Mouse (Mus musculus) forebrain, embryonic 14.5 days (tissue): ENCODE results near the gene Ptprn2. TPM values are rescaled to one million over a fixed set of nuclear protein-coding genes. Genes with fewer than 3 reads are reported as not detected.
A peak's percentile ranks its signal among the peaks of the same experiment; 100 is the strongest.

ENCODE experiments used
- ATAC-seq: fragments of 200-750 bp; cut with Nextera tagmentation; 2 replicates; pipeline ENCODE4 v1.8.0; 2017; ENCODE audit warnings: mild to moderate bottlenecking, moderate library complexity
- DNase-seq: peaks from one replicate; pipeline ENCODE4 v3.0.0-alpha.2; 2015; ENCODE audit warnings: low spot score
- H3K27ac ChIP-seq: fragments of 300-500 bp; sonication (generic); 2 replicates; pipeline ENCODE4 v1.5.1; 2014; ENCODE audit warnings: low read depth, mild to moderate bottlenecking, control low read depth, low read length, moderate library complexity
- H3K27me3 ChIP-seq: fragments of 300-500 bp; sonication (generic); replicated peaks from 2 replicates; pipeline ENCODE4 v1.6.1; 2014; ENCODE audit warnings: low read length, control low read depth, mixed read lengths; ENCODE audit not compliant: control insufficient read depth, insufficient read depth
- H3K36me3 ChIP-seq: fragments of 300-500 bp; sonication (generic); 2 replicates; pipeline ENCODE4 v1.6.1; 2014; ENCODE audit warnings: low read length, control low read depth; ENCODE audit not compliant: control insufficient read depth, insufficient read depth
- H3K4me1 ChIP-seq: fragments of 300-500 bp; sonication (generic); 2 replicates; pipeline ENCODE4 v1.6.1; 2014; ENCODE audit warnings: antibody characterized with exemption, low read length, control low read depth; ENCODE audit not compliant: control insufficient read depth, insufficient read depth
- H3K4me2 ChIP-seq: fragments of 300-500 bp; sonication (generic); 2 replicates; pipeline ENCODE4 v1.6.1; 2014; ENCODE audit warnings: mild to moderate bottlenecking, control low read depth, low read length
- H3K4me3 ChIP-seq: fragments of 300-500 bp; sonication (generic); 2 replicates; pipeline ENCODE4 v1.5.1; 2014; ENCODE audit warnings: low read depth, low read length, control low read depth
- H3K9ac ChIP-seq: fragments of 300-500 bp; sonication (generic); 2 replicates; pipeline ENCODE4 v1.6.1; 2014; ENCODE audit warnings: mild to moderate bottlenecking, low read length, control low read depth, moderate library complexity
- H3K9me3 ChIP-seq: fragments of 300-500 bp; sonication (generic); replicated peaks from 2 replicates; pipeline ENCODE4 v1.6.1; 2016; ENCODE audit warnings: low read length, control low read depth, mixed read lengths; ENCODE audit not compliant: control insufficient read depth
- WGBS: fragments of 180-500 bp; shearing (Covaris S2); extraction: QIAGEN DNeasy Blood & Tissue Kit; methylation state at CpG from one replicate; pipeline ENCODE4 v1.1.7; 2014; 5-methylcytosine and 5-hydroxymethylcytosine counted together
- polyA plus RNA-seq: library from polyadenylated mRNA; unstranded; fragments of >200 nt; fragmentation: Nextera tagmentation; extraction: Ambion mirVana; gene quantifications from 2 replicates; pipeline ENCODE4 v1.2.1, GENCODE M21; 2014

The Ptprn2 gene
- polyA plus RNA-seq, 1 experiment from 2014 or later: 4.1 TPM

GRCm38 (mm10) chr12:117136472-117137010, 651.0 kb downstream of the Ptprn2 start:
- Histone ChIP-seq H3K4me2 (no peak overlapping the region), H3K4me1 (0 out of 2 replicates have a peak, but pooled peaks cover 3% of the 10 kb centered on the region), H3K4me3 (no peak overlapping the region), H3K9me3 (no peaks in the 10 kb centered on the region), H3K9ac (no peak overlapping the region), H3K36me3 (no peaks in the 10 kb centered on the region), H3K27me3 (no peaks in the 10 kb centered on the region), H3K27ac (no peak overlapping the region)
- no peak for DNase-seq
- 81% methylated on average over 5 of the region's 5 CpGs for WGBS
- ATAC-seq: no peak

GRCm38 (mm10) chr12:117140901-117141300, 655.4 kb downstream of the Ptprn2 start:
- H3K36me3 ChIP-seq: no peaks in the 10 kb centered on the region
- WGBS: 78% methylated on average over 4 of the region's 4 CpGs
- H3K4me3 ChIP-seq: no peak overlapping the region
- ATAC-seq: no peak
- 0 out of 2 replicates have a peak, but pooled peaks cover 3% of the 10 kb centered on the region for H3K4me1 ChIP-seq
- no peak overlapping the region for H3K4me2 ChIP-seq
- DNase-seq: no peak
- no peaks in the 10 kb centered on the region for H3K9me3 ChIP-seq
- H3K9ac ChIP-seq: no peak overlapping the region
- H3K27me3 ChIP-seq: no peaks in the 10 kb centered on the region
- H3K27ac ChIP-seq: no peak overlapping the region

- DNase-seq (no peak), ATAC-seq (no peak)
- Histone ChIP-seq H3K9ac (no peak overlapping the region), H3K4me2 (no peak overlapping the region), H3K36me3 (no peaks in the 10 kb centered on the region), H3K27ac (no peak overlapping the region), H3K27me3 (no peaks in the 10 kb centered on the region), H3K4me1 (0 out of 2 replicates have a peak, but pooled peaks cover 3% of the 10 kb centered on the region), H3K9me3 (no peaks in the 10 kb centered on the region), H3K4me3 (no peak overlapping the region)
- 90% methylated on average over 6 of the region's 6 CpGs for WGBS
Observed at GRCm38 (mm10) chr12:117141394-117141793, 655.9 kb downstream of the Ptprn2 start.

- Histone ChIP-seq H3K9ac (no peak overlapping the region), H3K27ac (no peak overlapping the region), H3K36me3 (no peaks in the 10 kb centered on the region), H3K27me3 (peaks cover 42% of the 10 kb centered on the region), H3K9me3 (no peaks in the 10 kb centered on the region), H3K4me3 (no peak overlapping the region), H3K4me2 (peak overlapping the region; percentile 39), H3K4me1 (peaks cover 24% of the 10 kb centered on the region)
- DNase-seq (no peak), ATAC-seq (no peak)
- 5% methylated on average over 7 of the region's 7 CpGs for WGBS
Observed at GRCm38 (mm10) chr12:117149176-117149575, 663.7 kb downstream of the Ptprn2 start.

- peaks cover 56% of the 10 kb centered on the region for H3K27me3 ChIP-seq
- H3K4me3 ChIP-seq: peak overlapping the region; percentile 29
- peak overlapping the region; percentile 59 for H3K4me2 ChIP-seq
- no peaks in the 10 kb centered on the region for H3K9me3 ChIP-seq
- no peaks in the 10 kb centered on the region for H3K36me3 ChIP-seq
- DNase-seq (no peak), ATAC-seq (peak; percentile 13)
- peak overlapping the region; percentile 96 for H3K27ac ChIP-seq
- peaks cover 24% of the 10 kb centered on the region for H3K4me1 ChIP-seq
- 3% methylated on average over 33 of the region's 33 CpGs for WGBS
- peak overlapping the region; percentile 84 for H3K9ac ChIP-seq
Observed at GRCm38 (mm10) chr12:117150611-117151395, 665.3 kb downstream of the Ptprn2 start.

- Histone ChIP-seq H3K9me3 (no peaks in the 10 kb centered on the region), H3K27me3 (peaks cover 59% of the 10 kb centered on the region), H3K4me2 (peak overlapping the region; percentile 59), H3K4me3 (peak overlapping the region; percentile 29), H3K27ac (peak overlapping the region; percentile 96), H3K36me3 (no peaks in the 10 kb centered on the region), H3K4me1 (peaks cover 24% of the 10 kb centered on the region), H3K9ac (peak overlapping the region; percentile 84)
- DNase-seq (no peak), ATAC-seq (0 out of 2 replicates have a peak, but pooled peaks have one; percentile 16)
- 5% methylated on average over 7 of the region's 7 CpGs for WGBS
Observed at GRCm38 (mm10) chr12:117151611-117152010, 666.1 kb downstream of the Ptprn2 start.

GRCm38 (mm10) chr12:117152366-117153165, 667.0 kb downstream of the Ptprn2 start:
- peak; percentile 30; the same call in 1 of the 2 replicates for ATAC-seq
- 1% methylated on average over 28 of the region's 28 CpGs for WGBS
- H3K4me3 ChIP-seq: peak overlapping the region; percentile 7; the same call in 1 of the 2 replicates

GRCm38 (mm10) chr12:117153166-117153480, 667.6 kb downstream of the Ptprn2 start:
- Histone ChIP-seq H3K36me3 (no peaks in the 10 kb centered on the region), H3K9me3 (no peaks in the 10 kb centered on the region), H3K9ac (peak overlapping the region; percentile 84), H3K27ac (peak overlapping the region; percentile 96), H3K4me2 (peak overlapping the region; percentile 59), H3K4me3 (peak overlapping the region; percentile 58), H3K4me1 (peaks cover 29% of the 10 kb centered on the region), H3K27me3 (peaks cover 61% of the 10 kb centered on the region)
- 2% methylated on average over 8 of the region's 8 CpGs for WGBS
- ATAC-seq: no peak
- no peak for DNase-seq

More at GRCm38 (mm10) chr12:117152366-117153165, 667.0 kb downstream of the Ptprn2 start:
- Histone ChIP-seq H3K4me2 (peak overlapping the region; percentile 59), H3K27ac (peak overlapping the region; percentile 96), H3K9ac (peak overlapping the region; percentile 84), H3K9me3 (no peaks in the 10 kb centered on the region), H3K4me1 (peaks cover 24% of the 10 kb centered on the region), H3K36me3 (no peaks in the 10 kb centered on the region), H3K27me3 (peaks cover 56% of the 10 kb centered on the region)
- peak; percentile 67 for DNase-seq
